Mouse (Mus musculus) MEL (cell line): Measurements from ENCODE around the gene Zfp687. TPM values are rescaled to one million over a fixed set of nuclear protein-coding genes. Genes with fewer than 3 reads are reported as not detected.

Source experiments
- DNase-seq: peaks from one replicate; pipeline ENCODE4 v3.0.0; 2011; ENCODE audit warnings: low read depth, low spot score
- H3K27ac ChIP-seq: 2 replicates; pipeline ENCODE4 v1.5.1; 2012; ENCODE audit warnings: low read depth, mild to moderate bottlenecking, control low read depth, low read length, moderate library complexity; ENCODE audit not compliant: control insufficient read depth
- H3K27me3 ChIP-seq, 2 experiments: fragments of 150-350 bp in 1 of 2; sonication (generic) in 1 of 2; 2 replicates each; pipeline ENCODE4 v1.6.1; 2012; ENCODE audit warnings: low read length in 2 of 2, mild to moderate bottlenecking in 2 of 2, improper control_type of control experiment in 1 of 2, moderate library complexity in 1 of 2; ENCODE audit not compliant: insufficient read depth in 2 of 2, control insufficient read depth in 1 of 2
- H3K36me3 ChIP-seq, 2 experiments: 2 replicates each; pipeline ENCODE4 v1.6.1; 2012 to 2014; ENCODE audit warnings: low read length in 2 of 2, improper control_type of control experiment in 1 of 2, inconsistent platforms in 1 of 2, mild to moderate bottlenecking in 1 of 2; ENCODE audit not compliant: insufficient read depth in 2 of 2, control insufficient read depth in 1 of 2
- H3K4me1 ChIP-seq, 2 experiments: fragments of 150-350 bp in 1 of 2; sonication (generic) in 1 of 2; 2 replicates each; pipeline ENCODE4 v1.6.1; 2012; ENCODE audit warnings: low read length in 2 of 2, improper control_type of control experiment in 1 of 2, mild to moderate bottlenecking in 1 of 2; ENCODE audit not compliant: insufficient read depth in 2 of 2, control insufficient read depth in 1 of 2
- H3K4me3 ChIP-seq, 2 experiments: fragments of 150-350 bp in 1 of 2; sonication (generic) in 1 of 2; 2 replicates each; pipeline ENCODE4 v1.5.1; 2012; ENCODE audit warnings: low read depth in 2 of 2, low read length in 2 of 2, mild to moderate bottlenecking in 2 of 2, moderate library complexity in 2 of 2, control low read depth in 1 of 2, improper control_type of control experiment in 1 of 2; ENCODE audit not compliant: control insufficient read depth in 1 of 2, insufficient read depth in 1 of 2
- H3K79me2 ChIP-seq: 2 replicates; pipeline ENCODE4 v1.6.1; 2012; ENCODE audit warnings: mild to moderate bottlenecking, low read length, moderate library complexity; ENCODE audit not compliant: control insufficient read depth, poor library complexity, insufficient read depth
- H3K9ac ChIP-seq: 2 replicates; pipeline ENCODE4 v1.6.1; 2012; ENCODE audit warnings: low read depth, mild to moderate bottlenecking, control low read depth, low read length, moderate library complexity; ENCODE audit not compliant: control insufficient read depth, poor library complexity, severe bottlenecking
- H3K9me3 ChIP-seq: fragments of 150-350 bp; sonication (generic); replicated peaks from 2 replicates; pipeline ENCODE4 v1.6.1; 2012; ENCODE audit warnings: mild to moderate bottlenecking, low read length, improper control_type of control experiment, moderate library complexity; ENCODE audit not compliant: insufficient read depth
- BHLHE40 ChIP-seq: IDR thresholded peaks from 2 replicates; pipeline ENCODE4 v1.6.1; 2012; ENCODE audit warnings: low read depth, mild to moderate bottlenecking, inconsistent platforms, low read length, improper control_type of control experiment, borderline replicate concordance
- CHD1 ChIP-seq: IDR thresholded peaks from 2 replicates; pipeline ENCODE4 v1.6.1; 2012; ENCODE audit warnings: low read depth, mild to moderate bottlenecking, inconsistent platforms, low read length, improper control_type of control experiment
- E2F4 ChIP-seq: IDR thresholded peaks from 2 replicates; pipeline ENCODE4 v1.6.1; 2011; ENCODE audit warnings: low read depth, low read length, improper control_type of control experiment, borderline replicate concordance
- ELF1 ChIP-seq: IDR thresholded peaks from 2 replicates; pipeline ENCODE4 v1.6.1; 2014; ENCODE audit warnings: low read depth, mild to moderate bottlenecking, inconsistent platforms, low read length, improper control_type of control experiment, moderate library complexity
- ETS1 ChIP-seq: IDR thresholded peaks from 2 replicates; pipeline ENCODE4 v1.6.1; 2012; ENCODE audit warnings: low read depth, mild to moderate bottlenecking, inconsistent platforms, low read length, improper control_type of control experiment, moderate library complexity
- GABPA ChIP-seq: IDR thresholded peaks from 2 replicates; pipeline ENCODE4 v1.6.1; 2012; ENCODE audit warnings: low read depth, mild to moderate bottlenecking, inconsistent platforms, low read length, improper control_type of control experiment, moderate library complexity
- GATA1 ChIP-seq: IDR thresholded peaks from 2 replicates; pipeline ENCODE4 v1.6.1; 2011; ENCODE audit warnings: low read depth, low read length, improper control_type of control experiment
- KAT2A ChIP-seq: conservative IDR thresholded peaks from 2 replicates; pipeline ENCODE4 v1.6.1; 2012; ENCODE audit warnings: low read depth, low read length, improper control_type of control experiment, inconsistent platforms
- MAFK ChIP-seq: IDR thresholded peaks from 2 replicates; pipeline ENCODE4 v1.6.1; 2011; ENCODE audit warnings: low read depth, mild to moderate bottlenecking, low read length, improper control_type of control experiment, borderline replicate concordance
- MAX ChIP-seq: IDR thresholded peaks from 2 replicates; pipeline ENCODE4 v1.6.1; 2011; ENCODE audit warnings: low read length, improper control_type of control experiment
- MEF2A ChIP-seq: IDR thresholded peaks from 2 replicates; pipeline ENCODE4 v1.6.1; 2014; ENCODE audit warnings: low read depth, mild to moderate bottlenecking, inconsistent platforms, low read length, improper control_type of control experiment; ENCODE audit not compliant: poor library complexity, insufficient replicate concordance, severe bottlenecking; ENCODE audit errors: extremely low read depth
- MXI1 ChIP-seq: IDR thresholded peaks from 2 replicates; pipeline ENCODE4 v1.6.1; 2011; ENCODE audit warnings: mild to moderate bottlenecking, low read depth, low read length, improper control_type of control experiment
- MYB ChIP-seq: IDR thresholded peaks from 2 replicates; pipeline ENCODE4 v1.6.1; 2011; ENCODE audit warnings: mild to moderate bottlenecking, low read depth, low read length, improper control_type of control experiment
- MYC ChIP-seq: IDR thresholded peaks from 2 replicates; pipeline ENCODE4 v1.6.1; 2011; ENCODE audit warnings: low read depth, mild to moderate bottlenecking, low read length, improper control_type of control experiment, moderate library complexity
- NELFE ChIP-seq: IDR thresholded peaks from 2 replicates; pipeline ENCODE4 v1.6.1; 2011; ENCODE audit warnings: low read depth, low read length, improper control_type of control experiment
- NRF1 ChIP-seq: IDR thresholded peaks from 2 replicates; pipeline ENCODE4 v1.6.1; 2014; ENCODE audit warnings: low read depth, mild to moderate bottlenecking, inconsistent platforms, low read length, improper control_type of control experiment, moderate library complexity; ENCODE audit not compliant: poor library complexity, insufficient read depth, severe bottlenecking
- POLR2A ChIP-seq, 2 experiments: IDR thresholded peaks; 2 replicates each; pipeline ENCODE4 v1.6.1; 2011 to 2012; ENCODE audit warnings: low read length in 2 of 2, mild to moderate bottlenecking in 2 of 2, control low read depth in 1 of 2, improper control_type of control experiment in 1 of 2, low read depth in 1 of 2, moderate library complexity in 1 of 2; ENCODE audit not compliant: control insufficient read depth in 1 of 2, insufficient read depth in 1 of 2, poor library complexity in 1 of 2
- POLR2AphosphoS2 ChIP-seq: IDR thresholded peaks from 2 replicates; pipeline ENCODE4 v1.6.1; 2011; ENCODE audit warnings: low read length, improper control_type of control experiment
- POLR2AphosphoS5 ChIP-seq: IDR thresholded peaks from 2 replicates; pipeline ENCODE4 v1.6.1; 2012; ENCODE audit warnings: low read depth, borderline replicate concordance, mild to moderate bottlenecking, inconsistent platforms, low read length, moderate library complexity, mixed read lengths
- SIN3A ChIP-seq: IDR thresholded peaks from 2 replicates; pipeline ENCODE4 v1.6.1; 2012; ENCODE audit warnings: low read length, improper control_type of control experiment, inconsistent platforms
- SMC3 ChIP-seq: IDR thresholded peaks from 2 replicates; pipeline ENCODE4 v1.6.1; 2011; ENCODE audit warnings: low read depth, low read length, improper control_type of control experiment
- TAL1 ChIP-seq: IDR thresholded peaks from 2 replicates; pipeline ENCODE4 v1.6.1; 2012; ENCODE audit warnings: mild to moderate bottlenecking, inconsistent platforms, low read length, moderate library complexity, mixed read lengths
- TBP ChIP-seq: IDR thresholded peaks from 2 replicates; pipeline ENCODE4 v1.8.0; 2011; ENCODE audit warnings: low read depth, low read length, improper control_type of control experiment
- TCF12 ChIP-seq: IDR thresholded peaks from 2 replicates; pipeline ENCODE4 v1.6.1; 2014; ENCODE audit warnings: low read depth, mild to moderate bottlenecking, inconsistent platforms, low read length, improper control_type of control experiment, moderate library complexity
- UBTF ChIP-seq: IDR thresholded peaks from 2 replicates; pipeline ENCODE4 v1.6.1; 2012; ENCODE audit warnings: low read depth, mild to moderate bottlenecking, inconsistent platforms, low read length, improper control_type of control experiment, moderate library complexity, borderline replicate concordance; ENCODE audit not compliant: insufficient read depth
- USF1 ChIP-seq: IDR thresholded peaks from 2 replicates; pipeline ENCODE4 v1.6.1; 2014; ENCODE audit warnings: low read depth, mild to moderate bottlenecking, inconsistent platforms, low read length, improper control_type of control experiment, moderate library complexity
- ZC3H11A ChIP-seq: IDR thresholded peaks from 2 replicates; pipeline ENCODE4 v1.6.1; 2012; ENCODE audit warnings: low read depth, mild to moderate bottlenecking, inconsistent platforms, low read length, improper control_type of control experiment
- ZMIZ1 ChIP-seq: IDR thresholded peaks from 2 replicates; pipeline ENCODE4 v1.6.1; 2012; ENCODE audit warnings: low read depth, mild to moderate bottlenecking, inconsistent platforms, low read length, improper control_type of control experiment, moderate library complexity
- polyA plus RNA-seq, 2 experiments: library from polyadenylated mRNA; stranded (reverse) in 1 of 2; unstranded in 1 of 2; fragments of >175 nt in 1 of 2; fragments of >200 nt in 1 of 2; gene quantifications; 2 replicates each; pipeline versions ENCODE4 v1.2.1 to v1.2.4; 2012; ENCODE audit warnings: low replicate concordance in 2 of 2, low read depth in 1 of 2; ENCODE audit not compliant: insufficient read length in 2 of 2, insufficient read depth in 1 of 2, missing spikeins in 1 of 2
- total RNA-seq: library from RNA; depleted of rRNA; stranded (reverse); fragments of 300-350 nt; gene quantifications from 2 replicates; pipeline ENCODE4 v1.2.3, GENCODE M21; 2012

Gene Zfp687
- total and polyA plus RNA-seq, 3 experiments: 14.5 to 36.6 TPM; not detected in 1

DNA sequence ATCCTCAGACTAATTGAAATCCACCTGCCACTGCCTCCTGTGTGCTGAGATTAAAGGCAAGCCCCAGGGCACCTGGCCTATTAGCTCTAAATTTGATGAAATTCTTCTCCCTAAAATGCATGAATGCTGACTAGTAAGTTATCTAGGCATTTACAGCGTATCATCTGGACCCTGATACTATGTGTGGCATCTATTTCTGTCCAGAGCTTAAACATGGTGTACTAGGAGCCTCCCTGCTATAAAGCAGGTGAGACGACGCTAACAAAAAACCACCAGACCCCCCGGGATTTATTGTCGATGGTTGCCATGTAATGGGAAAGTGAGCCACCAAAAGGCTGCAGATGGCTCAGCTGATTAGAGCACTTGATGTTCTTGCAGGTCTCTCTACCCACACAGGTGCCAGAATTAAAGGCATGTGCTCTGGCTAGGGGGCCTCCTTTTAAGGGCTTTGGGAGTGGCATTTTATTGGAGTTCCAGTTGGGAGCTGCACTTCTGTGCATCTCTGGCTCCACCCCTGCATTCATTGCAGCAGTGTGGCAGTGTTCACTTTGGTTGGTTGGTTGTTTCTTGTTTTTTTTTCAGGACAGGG, 11.9 kb upstream of the Zfp687 start:
- no peaks in the 10 kb centered on the region for H3K9me3 ChIP-seq

GRCm38 (mm10) chr3:95025202-95025601, 10.0 kb upstream of the Zfp687 start:
- H3K79me2 ChIP-seq: no peaks in the 10 kb centered on the region
- peak overlapping the region; percentile 43 for H3K27ac ChIP-seq
- peak overlapping the region; percentile 63 for H3K9ac ChIP-seq
- no peaks in the 10 kb centered on the region for H3K27me3 ChIP-seq
- peak; percentile 77 for DNase-seq
- no peaks in the 10 kb centered on the region for H3K9me3 ChIP-seq
- peak overlapping the region; percentile 47 to 51 for H3K4me3 ChIP-seq
- H3K4me1 ChIP-seq: peaks cover 9 to 13% of the 10 kb centered on the region in 2 experiments
- TF ChIP-seq NELFE (peak; percentile 51; the same call in 1 of the 2 replicates), ETS1 (no peak), MYC (0 out of 2 replicates have a peak, but pooled peaks have one; percentile 19), E2F4 (no peak), TAL1 (no peak), ZMIZ1 (peak; percentile 71; the same call in 1 of the 2 replicates), TBP (peak; percentile 96), MEF2A (no peak), POLR2A (IDR thresholded peaks at IDR 0.05; ENCODE audit: control insufficient read depth in 1 of 2, insufficient read depth in 1 of 2, low read depth in 1 of 2, low read length in 2 of 2, poor library complexity in 1 of 2) (peak in 1 of 2 experiments; percentile 27; a peak in 1 of 4 replicates), KAT2A (no peak), POLR2AphosphoS2 (no peak), MAX (no peak), SIN3A (peak; percentile 13), ZC3H11A (no peak), GATA1 (peak; percentile 92)
- H3K36me3 ChIP-seq: peaks cover 0 to 12% of the 10 kb centered on the region in 2 experiments; a peak in 2 of 4 replicates

More for the DNA sequence above, 11.9 kb upstream of the Zfp687 start:
- Histone ChIP-seq H3K27me3 (no peaks in the 10 kb centered on the region), H3K4me3 (no peak overlapping the region), H3K9ac (no peak overlapping the region), H3K27ac (no peak overlapping the region)
- DNase-seq: peak; percentile 34
- TF ChIP-seq TCF12 (no peak), E2F4 (no peak), NELFE (no peak; the same call in 1 of the 2 replicates), ZC3H11A (no peak), CHD1 (no peak), ETS1 (no peak), MYB (0 out of 2 replicates have a peak, but pooled peaks have one; percentile 17), USF1 (no peak), UBTF (no peak), POLR2A (IDR thresholded peaks at IDR 0.05; ENCODE audit: control insufficient read depth in 1 of 2, insufficient read depth in 1 of 2, low read depth in 1 of 2, low read length in 2 of 2, poor library complexity in 1 of 2) (peak in 1 of 2 experiments; percentile 38; a peak in 2 of 4 replicates), GABPA (no peak), SMC3 (no peak), GATA1 (no peak), TBP (no peak), POLR2AphosphoS5 (no peak), MAX (peak; percentile 7; the same call in 1 of the 2 replicates), NRF1 (no peak), BHLHE40 (no peak), ELF1 (no peak), MAFK (no peak), MYC (no peak), MXI1 (no peak), MEF2A (no peak), POLR2AphosphoS2 (peak; percentile 76), SIN3A (peak; percentile 5; the same call in 1 of the 2 replicates), KAT2A (0 out of 2 replicates have a peak, but pooled peaks have one; percentile 17)
- TF ChIP-seq, all 39 proteins: peak for 6
- Histone ChIP-seq H3K4me1 (peaks cover 9 to 13% of the 10 kb centered on the region in 2 experiments), H3K36me3 (peaks cover 6 to 10% of the 10 kb centered on the region in 2 experiments), H3K79me2 (no peaks in the 10 kb centered on the region)
